Mouse (Mus musculus) embryonic fibroblast, embryonic 13.5 days (primary cell): ENCODE data around the gene Cds1.

Experiments
- CTCF ChIP-seq: IDR thresholded peaks from 2 replicates; pipeline ENCODE4 v1.5.1; 2011; ENCODE audit warnings: mild to moderate bottlenecking, control low read depth, low read length, moderate library complexity, borderline replicate concordance; ENCODE audit not compliant: insufficient read depth
- POLR2A ChIP-seq: IDR thresholded peaks from 2 replicates; pipeline ENCODE4 v1.6.1; 2011; ENCODE audit warnings: low read depth, mild to moderate bottlenecking, control low read depth, low read length, moderate library complexity

DNA sequence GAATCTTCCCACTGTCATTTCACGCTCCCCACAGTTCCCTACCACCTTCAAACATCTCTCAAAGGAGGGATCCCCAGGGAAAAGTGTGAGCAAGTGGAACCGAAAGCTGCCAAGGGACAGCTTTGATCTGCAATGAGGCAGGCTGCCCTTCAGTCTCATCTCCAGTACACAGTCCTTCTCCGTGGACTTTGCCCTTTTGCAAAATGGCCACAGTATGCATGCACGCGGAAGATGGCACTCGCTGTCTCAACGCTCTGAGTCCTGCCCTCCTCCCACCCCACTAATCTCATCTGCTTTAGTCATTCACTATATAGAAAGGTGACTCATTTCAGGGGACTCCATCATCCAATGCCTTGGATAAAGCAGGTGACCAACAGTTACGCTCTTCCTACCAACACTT lies 81.0 kb downstream of the Cds1 start:
- TF ChIP-seq CTCF (no peak), POLR2A (no peak)
